Mouse (Mus musculus): Measurements from ENCODE around the gene Papln.

The Papln gene

GRCm38 (mm10) chr12:83763311-83764043 lies at the start of gene Papln:
Gene Papln (plus strand): TSS chr12:83763634.
- no peak for DNase-seq

DNA sequence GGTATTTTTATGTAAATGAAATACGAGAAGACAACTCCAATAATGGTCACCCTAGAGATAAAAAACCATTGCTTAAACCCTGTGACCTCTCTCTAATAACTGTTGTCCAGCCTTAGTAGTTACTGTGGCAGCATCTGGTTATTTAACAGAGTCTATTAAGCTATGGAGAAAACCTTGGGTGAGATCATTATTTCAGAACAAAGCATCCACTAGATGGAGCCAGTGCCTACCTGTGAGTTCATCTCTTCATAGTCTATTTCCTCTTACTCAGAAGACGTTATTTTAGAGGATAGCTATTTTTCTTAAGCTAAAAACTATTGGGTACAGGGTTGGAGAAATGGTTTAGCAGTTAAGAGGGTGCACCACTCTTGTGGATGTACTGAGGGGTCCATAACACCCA lies 49.7 kb upstream of the Papln start:
- peak; percentile 72 to 77 for DNase-seq

GRCm38 (mm10) chr12:83716416-83717184 lies 46.8 kb upstream of the Papln start:
- no peak for DNase-seq

- DNase-seq = no peak
Measured at GRCm38 (mm10) chr12:83719431-83719830, 44.0 kb upstream of the Papln start.

DNA sequence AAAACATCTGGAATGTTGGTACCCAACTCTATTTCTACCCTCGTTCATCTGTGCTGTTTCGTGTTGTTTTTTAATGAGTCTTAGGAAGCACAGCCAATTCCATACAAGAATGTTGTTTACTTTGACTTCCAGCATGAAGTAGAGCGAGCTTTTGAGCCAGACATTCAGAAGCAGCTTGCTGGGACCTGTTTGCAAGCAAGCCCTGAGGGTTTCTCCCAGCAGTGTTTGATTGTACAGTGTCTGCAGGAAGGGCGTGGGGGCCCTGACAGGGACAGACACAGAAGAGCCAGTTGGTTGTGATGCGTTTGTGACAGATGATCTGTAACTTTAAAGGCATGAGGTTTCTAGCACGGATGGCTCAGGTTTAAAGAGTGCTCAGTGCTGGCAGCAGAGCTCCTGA lies 42.2 kb upstream of the Papln start:
- no peak for DNase-seq

- no peak for DNase-seq
Measured at GRCm38 (mm10) chr12:83723037-83723436, 40.4 kb upstream of the Papln start.

DNA sequence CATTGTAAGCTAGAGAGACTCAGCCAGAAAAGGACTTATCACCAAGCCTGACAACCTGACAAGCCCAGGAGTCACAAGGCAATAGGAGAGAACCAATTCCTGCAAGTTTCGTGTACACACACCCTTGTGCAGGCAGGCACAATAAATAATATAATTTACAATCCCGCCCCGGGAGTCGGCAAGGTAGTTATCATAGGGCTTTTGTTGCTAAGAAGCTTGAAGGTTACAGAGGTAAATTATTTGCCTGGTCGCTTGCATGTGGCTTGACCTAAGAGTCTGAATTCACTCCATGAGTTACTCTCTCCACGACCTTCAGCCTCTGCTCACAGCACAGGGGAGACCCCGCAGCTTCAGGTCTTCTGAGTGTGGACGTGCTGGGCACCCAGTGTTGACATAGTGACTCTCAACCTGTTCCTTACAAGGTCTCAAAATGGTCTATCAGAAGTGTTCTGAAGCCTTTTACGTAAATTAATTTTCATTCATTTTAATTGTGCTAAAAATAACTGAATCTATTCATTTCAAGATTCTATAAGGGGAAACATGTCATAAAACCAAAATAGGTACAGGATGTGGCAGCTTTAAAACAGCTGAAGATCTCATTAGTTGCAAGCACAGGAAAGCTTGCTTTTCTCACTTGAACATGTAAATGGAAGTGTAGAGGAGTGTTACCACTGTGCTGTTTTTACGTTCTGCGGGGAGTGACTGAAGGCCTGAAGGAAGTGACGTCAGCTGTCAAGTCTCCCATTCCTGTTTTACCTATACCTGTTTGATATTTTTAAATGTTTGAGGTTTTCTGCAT lies 36.7 kb upstream of the Papln start:
- no peak for DNase-seq

DNA sequence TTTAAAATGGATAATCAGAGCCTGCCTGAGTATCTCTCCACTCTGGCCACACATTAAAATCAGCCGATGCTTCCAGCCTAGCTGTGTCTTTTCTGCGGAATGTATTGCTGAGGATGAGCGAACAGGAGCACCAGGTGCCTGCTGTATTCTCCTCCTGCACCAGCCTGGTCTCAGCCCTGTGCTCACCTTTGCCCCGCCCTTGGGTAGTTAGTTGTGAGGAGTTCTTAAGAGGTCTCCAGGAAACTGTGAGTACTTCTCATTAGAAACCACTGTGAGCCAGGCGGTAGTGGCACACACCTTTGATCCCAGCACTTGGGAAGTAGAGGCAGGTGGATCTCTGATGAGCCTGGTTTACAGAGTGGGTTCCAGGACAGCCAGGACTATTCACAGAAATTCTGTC lies 31.2 kb upstream of the Papln start:
- DNase-seq = no peak

DNA sequence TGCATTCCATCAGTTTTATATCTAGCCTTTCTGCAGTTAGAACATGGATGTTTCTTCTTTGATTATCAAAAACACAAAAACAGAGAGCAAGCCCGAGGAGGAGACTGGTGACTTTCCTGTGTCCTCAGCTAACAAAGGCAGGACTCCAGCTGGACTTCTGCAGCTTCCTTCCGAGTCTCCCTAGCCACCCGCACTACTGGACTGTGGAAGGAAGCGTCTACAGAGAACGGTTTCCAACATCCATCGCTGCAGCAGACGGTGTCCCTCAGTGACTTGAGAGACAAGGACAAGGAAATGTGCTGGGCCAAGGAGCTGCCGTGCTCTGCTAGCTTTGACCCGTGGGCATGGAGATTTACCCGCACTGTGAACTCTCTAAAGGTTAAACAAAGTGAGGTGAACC lies 29.4 kb upstream of the Papln start:
- DNase-seq = no peak

DNA sequence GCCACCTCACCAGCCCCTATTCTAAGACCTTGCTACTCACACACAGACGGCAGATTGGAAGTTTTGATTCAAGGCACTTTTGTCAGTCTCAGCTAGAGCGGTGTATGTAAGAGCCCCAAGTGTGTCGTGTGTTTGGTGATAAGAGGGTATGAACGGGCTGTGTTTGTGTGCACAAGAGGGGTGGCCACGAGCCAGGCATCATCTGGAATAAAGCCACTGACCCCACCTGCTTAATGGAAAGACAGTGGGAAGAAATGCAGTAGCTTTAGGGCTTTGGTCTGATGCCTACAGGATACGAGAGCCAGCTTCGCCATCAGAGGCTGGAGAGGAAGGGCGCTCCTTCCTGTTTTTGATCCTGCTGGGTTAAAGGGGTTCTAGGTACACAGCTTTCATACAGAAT lies 27.2 kb upstream of the Papln start:
- DNase-seq = peak; percentile 41 to 63

GRCm38 (mm10) chr12:83738651-83739050 lies 24.8 kb upstream of the Papln start:
- no peak for DNase-seq

DNA sequence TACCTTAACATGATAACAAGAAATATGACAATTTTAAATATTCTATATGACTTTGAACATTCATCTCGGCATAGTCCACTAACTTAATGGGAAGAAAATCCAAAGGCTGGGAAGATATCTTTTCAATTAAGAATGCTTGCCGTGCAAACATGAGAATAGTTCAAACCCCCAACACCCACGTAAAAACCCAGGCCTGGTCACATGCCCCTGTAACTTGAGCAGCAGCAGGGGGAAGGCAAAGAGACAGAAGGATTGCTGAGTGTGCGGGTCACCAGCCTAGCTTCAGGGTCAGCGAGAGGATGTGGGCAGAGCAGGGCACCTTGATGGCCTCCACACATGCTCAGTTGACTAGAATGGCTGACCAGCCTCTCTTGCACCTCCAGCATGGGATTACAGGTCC lies 21.7 kb upstream of the Papln start:
- no peak for DNase-seq

- DNase-seq = peak; percentile 20 to 21
Measured at GRCm38 (mm10) chr12:83742834-83743233, 20.6 kb upstream of the Papln start.

DNA sequence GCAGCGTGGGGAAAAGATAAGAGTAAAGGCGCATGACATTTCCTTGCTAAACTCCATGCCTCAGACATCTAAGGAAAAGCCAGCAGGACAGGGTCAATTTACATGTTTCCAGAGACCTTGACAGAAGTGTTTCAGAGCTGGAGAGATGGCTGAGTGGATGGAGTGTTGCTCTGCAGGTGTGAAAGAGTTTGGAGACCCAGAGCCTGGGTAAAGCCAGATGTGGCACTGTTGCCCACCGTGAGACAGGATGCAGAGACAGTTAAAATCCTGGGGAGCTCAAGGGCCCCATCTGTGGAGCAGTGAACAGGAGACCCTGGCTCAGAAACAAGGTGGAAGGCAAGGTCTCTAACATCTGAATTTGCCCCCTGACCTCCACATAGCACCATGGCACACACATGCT lies 19.7 kb upstream of the Papln start:
- DNase-seq = no peak

- DNase-seq = no peak
Measured at GRCm38 (mm10) chr12:83749186-83749585, 14.2 kb upstream of the Papln start.

GRCm38 (mm10) chr12:83752495-83752894 lies 10.9 kb upstream of the Papln start:
- DNase-seq = peak in 1 of 2 experiments; percentile 23

DNA sequence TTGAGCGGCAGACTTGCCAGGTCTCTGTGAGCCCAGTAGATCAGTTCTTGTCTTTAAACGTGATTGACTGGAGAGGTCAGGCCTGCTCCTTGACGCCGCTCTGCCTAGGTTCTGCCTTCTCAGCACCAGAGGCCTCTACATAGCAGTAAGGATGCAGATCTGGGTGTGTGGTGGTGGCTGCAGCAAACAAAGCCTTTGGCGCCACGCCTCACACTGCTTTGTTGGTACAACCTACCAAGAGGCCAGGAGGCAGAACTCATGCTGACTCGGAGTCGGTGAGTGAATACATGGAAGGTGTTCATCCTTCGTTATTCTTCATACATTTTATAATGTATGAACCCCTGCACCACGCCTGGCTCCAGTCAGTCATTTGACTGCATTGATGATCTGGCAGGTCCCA lies 4.7 kb upstream of the Papln start:
- no peak for DNase-seq

GRCm38 (mm10) chr12:83760201-83760600 lies 3.2 kb upstream of the Papln start:
- DNase-seq = no peak

DNA sequence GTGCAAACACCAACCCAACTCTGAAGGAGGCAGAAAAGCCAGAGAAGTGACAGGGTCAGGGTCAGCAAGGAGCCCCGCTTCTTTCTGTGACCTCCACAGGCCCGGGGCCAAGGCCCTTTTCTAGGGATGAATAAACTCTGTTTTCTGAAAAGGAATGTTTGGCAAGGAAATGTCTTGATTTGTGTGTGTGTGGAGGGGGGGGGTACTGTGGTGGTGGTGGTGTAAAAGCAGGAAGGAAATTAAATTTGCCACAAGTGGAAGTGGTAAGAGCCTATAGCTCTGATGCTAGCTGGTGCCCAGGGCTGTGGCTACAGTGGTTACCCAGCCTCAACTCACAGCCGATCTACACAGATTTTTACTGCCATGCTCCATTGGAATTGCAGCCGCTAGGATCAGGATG lies 728 bp upstream of the Papln start:
- DNase-seq = no peak

- no peak for DNase-seq
Measured at GRCm38 (mm10) chr12:83764044-83764365, 571 bp downstream of the Papln start.

- no peak for DNase-seq
Measured at GRCm38 (mm10) chr12:83764519-83764918, 1.1 kb downstream of the Papln start.

DNA sequence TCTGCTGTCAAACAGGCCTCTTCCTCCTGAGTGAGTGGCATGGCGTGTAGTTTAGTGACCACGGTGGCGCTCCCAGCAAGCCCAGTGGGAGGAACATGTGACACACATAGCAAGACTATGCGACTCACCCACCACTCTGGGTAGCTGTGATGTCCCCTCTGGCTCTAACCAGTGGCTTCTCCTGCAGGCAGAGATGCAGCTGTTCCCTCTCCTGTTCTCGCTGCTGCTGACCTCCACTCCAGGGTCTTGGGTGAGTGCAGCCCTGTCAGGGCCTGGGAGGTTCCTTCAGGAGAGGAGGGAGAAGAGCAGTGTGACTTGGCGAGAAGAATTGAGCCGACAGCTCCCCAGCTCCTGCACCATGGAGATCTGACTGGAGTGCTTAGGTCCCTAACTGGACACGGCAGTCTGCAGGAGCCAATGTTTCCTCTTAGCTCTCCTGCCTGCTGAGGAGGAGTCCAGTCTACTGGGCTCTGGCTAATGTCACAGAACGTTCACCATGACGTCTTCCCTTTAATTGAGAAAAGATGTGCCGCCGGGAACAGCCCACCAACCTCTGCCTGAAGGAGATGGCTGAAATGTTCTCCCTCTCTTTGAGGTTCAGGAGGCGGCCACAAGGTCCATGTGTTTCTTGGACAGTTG lies 2.6 kb downstream of the Papln start:
- no peak for DNase-seq

- no peak for DNase-seq
Measured at GRCm38 (mm10) chr12:83767833-83768232, 4.4 kb downstream of the Papln start.

Data from cerebellum, postnatal 14 days (tissue).